ENCODE assay signal across 8 mouse cellular contexts in genomic region chr7:24333304-24333986, GRCm38 (mm10). TPM values are rescaled to one million over a fixed set of nuclear protein-coding genes. Genes with fewer than 3 reads are reported as not detected.
A peak's percentile ranks its signal among the peaks of the same experiment; 100 is the strongest.
DNase-seq lines count a peak whose midpoint lies in the region; ATAC-seq and TF ChIP-seq lines count a peak whose summit lies in the region.
"Had no signal": no experiment of that assay in that cellular context is flagged by ENCODE, and none has a peak within 500 bp of the region (broad histone marks: within the 10 kb centered on the region; RNA-seq: fewer than 3 reads in every experiment).

Gene Tescl (minus strand): TSS chr7:24333936.

- WGBS in kidney, embryonic 14.5 days = 42% methylated on average over 47 of the region's 49 CpGs
- WGBS in kidney, adult 2 months = 37% methylated on average over 49 of the region's 49 CpGs
- 46% methylated on average over 49 of the region's 49 CpGs for WGBS in thymus, adult 2 months

- no peak for TF ChIP-seq POLR2A in kidney, adult 2 months (IDR thresholded peaks at IDR 0.05; ENCODE audit: low read depth, low read length)
- TF ChIP-seq POLR2A in thymus, adult 2 months (IDR thresholded peaks at IDR 0.05; ENCODE audit: control insufficient read depth, extremely low read depth, insufficient read depth, low read length, poor library complexity) = no peak

- peak within 1 kb of the TSS; percentile 26 for H3K4me2 ChIP-seq in kidney, embryonic 14.5 days (replicated peaks; ENCODE audit: low read depth, low read length)

- H3K27ac ChIP-seq in kidney, embryonic 14.5 days (ENCODE audit: low read depth, low read length) = no peak within 1 kb of the TSS
- H3K27ac ChIP-seq in kidney, adult 2 months (ENCODE audit: insufficient read depth, low read depth, low read length) = no peak within 1 kb of the TSS
- no peak within 1 kb of the TSS for H3K27ac ChIP-seq in thymus, adult 2 months (ENCODE audit: control insufficient read depth, insufficient read depth, low read length)

- H3K9ac ChIP-seq in kidney, embryonic 14.5 days (ENCODE audit: low read depth, low read length) = 0 out of 2 replicates have a peak within 1 kb of the TSS, but pooled peaks have one; percentile 23

- peak within 1 kb of the TSS; percentile 6; the same call in 1 of the 2 replicates for H3K4me3 ChIP-seq in kidney, embryonic 14.5 days (ENCODE audit: low read length)
- H3K4me3 ChIP-seq in kidney, adult 2 months (ENCODE audit: insufficient read depth, low read depth, low read length) = no peak within 1 kb of the TSS
- H3K4me3 ChIP-seq in thymus, adult 2 months (ENCODE audit: control insufficient read depth, insufficient read depth, low read length) = no peak within 1 kb of the TSS

- no peak for DNase-seq in kidney, adult 2 months
- DNase-seq in cerebellum, postnatal 36 days = peak; percentile 18 to 30
- peak; percentile 15 for DNase-seq in heart, postnatal 4 days
- DNase-seq in lung, postnatal 36 days = peak; percentile 20
- DNase-seq in spleen, postnatal 4 days (ENCODE audit: low spot score in 2 of 2) = no peak
- DNase-seq in thymus, adult 2 months = no peak

- no peaks in the 10 kb centered on the region for H3K36me3 ChIP-seq in kidney, embryonic 14.5 days (ENCODE audit: control insufficient read depth, insufficient read depth, low read length)
- H3K36me3 ChIP-seq in kidney, adult 2 months (ENCODE audit: control insufficient read depth, insufficient read depth, low read length) = no peaks in the 10 kb centered on the region
- H3K36me3 ChIP-seq in thymus, adult 2 months (ENCODE audit: control insufficient read depth, insufficient read depth, low read length) = no peaks in the 10 kb centered on the region

- no peaks in the 10 kb centered on the region for H3K4me1 ChIP-seq in kidney, embryonic 14.5 days (ENCODE audit: control insufficient read depth, insufficient read depth, low read length)
- H3K4me1 ChIP-seq in kidney, adult 2 months (ENCODE audit: control insufficient read depth, insufficient read depth, low read length) = no peaks in the 10 kb centered on the region
- no peaks in the 10 kb centered on the region for H3K4me1 ChIP-seq in thymus, adult 2 months (replicated peaks; ENCODE audit: control insufficient read depth, insufficient read depth, low read length)

- ATAC-seq in kidney, embryonic 14.5 days (ENCODE audit: low FRiP score, low TSS enrichment) = no peak

- no peak for TF ChIP-seq CTCF in kidney, adult 2 months (conservative IDR thresholded peaks at IDR 0.05; ENCODE audit: insufficient read depth, insufficient read length, low read depth, low read length)
- TF ChIP-seq CTCF in thymus, adult 2 months (IDR thresholded peaks at IDR 0.05; ENCODE audit: borderline replicate concordance, control insufficient read depth, extremely low read depth, insufficient read depth, low read length, poor library complexity) = no peak

- H3K27me3 ChIP-seq in kidney, embryonic 14.5 days (ENCODE audit: control insufficient read depth, insufficient read depth, low read length) = peaks cover 11% of the 10 kb centered on the region; the same call in 1 of the 2 replicates
- no peaks in the 10 kb centered on the region for H3K27me3 ChIP-seq in kidney, adult 2 months (replicated peaks; ENCODE audit: control insufficient read depth, insufficient read depth, low read length)
- H3K27me3 ChIP-seq in thymus, adult 2 months (ENCODE audit: control insufficient read depth, insufficient read depth, low read length) = peaks cover 3% of the 10 kb centered on the region; the same call in 1 of the 2 replicates

- H3K9me3 ChIP-seq in kidney, embryonic 14.5 days (ENCODE audit: control insufficient read depth, low read length) = no peaks in the 10 kb centered on the region

RNA-seq across cellular contexts. Expression of gene Tescl, which starts in this region (rescaled TPM):
- 0.26 and 0.31 TPM in 2 replicates for polyA plus RNA-seq in kidney, embryonic 14.5 days (2014; fragmentation: Nextera tagmentation; extraction: Ambion mirVana)
- 0.11 and 0.48 TPM in 2 replicates for polyA plus RNA-seq in kidney, adult 2 months (2012; rRNA removed)
- total RNA-seq in heart, postnatal 4 days (2021) = under 1 TPM; 0.32 to 0.33 TPM
- 0.12 TPM in 1 of 2 replicates, not detected in the other for polyA plus RNA-seq in thymus, adult 2 months (2012; rRNA removed)
- polyA plus RNA-seq: embryonic facial prominence, embryonic 11.5 days had no signal

Comparison
In these comparisons a context has a peak if more than half of its experiments do, and no peak if none do; other contexts are left out.
1. Peak in DNase-seq in heart, postnatal 4 days; RNA of the gene not detected or under 1 TPM.
2. DNase-seq: peak in cerebellum, postnatal 36 days (2 of 2) and lung, postnatal 36 days (single experiment); none in kidney, adult 2 months (single experiment), spleen, postnatal 4 days (0 of 2) and thymus, adult 2 months (single experiment).